Mouse (Mus musculus): Measurements from ENCODE around the gene Vps35l.

GRCm38 (mm10) chr7:118749706-118750105, 9.7 kb downstream of the Vps35l start:
- TF ChIP-seq CTCF (IDR thresholded peaks at IDR 0.05; ENCODE audit: low read depth, low read length) (no peak), GATA2 (IDR thresholded peaks at IDR 0.05; ENCODE audit: borderline replicate concordance, low read depth, low read length) (no peak), TAL1 (conservative IDR thresholded peaks at IDR 0.05; ENCODE audit: low read depth, low read length) (no peak), GATA1 (IDR thresholded peaks at IDR 0.05; ENCODE audit: borderline replicate concordance, low read length) (no peak)

Measured in G1E (cell line).